Mouse (Mus musculus): ENCODE measurements around the gene Srrd. TPM values are rescaled to one million over a fixed set of nuclear protein-coding genes. Genes with fewer than 3 reads are reported as not detected.
A peak's percentile ranks its signal among the peaks of the same experiment; 100 is the strongest.

Srrd gene
- polyA plus RNA-seq, 1 experiment from 2014 or later, result 53.8 TPM

GRCm38 (mm10) chr5:112293800-112294199 is 49.0 kb downstream of the Srrd start:
- H3K4me1 ChIP-seq (replicated peaks), result peaks cover 21% of the 10 kb centered on the region
- H3K27ac ChIP-seq, result no peak overlapping the region
- no peak overlapping the region for H3K9ac ChIP-seq (replicated peaks)
- ATAC-seq, result no peak
- WGBS, result 87% methylated on average over 2 of the region's 2 CpGs
- H3K27me3 ChIP-seq, result no peaks in the 10 kb centered on the region
- no peak overlapping the region for H3K4me2 ChIP-seq (replicated peaks)
- H3K4me3 ChIP-seq (replicated peaks), result no peak overlapping the region
- no peaks in the 10 kb centered on the region for H3K9me3 ChIP-seq
- H3K36me3 ChIP-seq, result no peaks in the 10 kb centered on the region

- ATAC-seq, result no peak
- H3K27me3 ChIP-seq, result no peaks in the 10 kb centered on the region
Measured at GRCm38 (mm10) chr5:112292343-112292980, 50.4 kb downstream of the Srrd start.

GRCm38 (mm10) chr5:112291866-112292265 is 51.0 kb downstream of the Srrd start:
- no peak for ATAC-seq
- no peaks in the 10 kb centered on the region for H3K27me3 ChIP-seq
- H3K27ac ChIP-seq, result no peak overlapping the region
- 87% methylated on average over 5 of the region's 5 CpGs for WGBS
- H3K4me1 ChIP-seq (replicated peaks), result peaks cover 21% of the 10 kb centered on the region
- no peak overlapping the region for H3K4me2 ChIP-seq (replicated peaks)
- H3K4me3 ChIP-seq (replicated peaks), result no peak overlapping the region
- H3K36me3 ChIP-seq, result no peaks in the 10 kb centered on the region
- H3K9ac ChIP-seq (replicated peaks), result no peak overlapping the region
- no peaks in the 10 kb centered on the region for H3K9me3 ChIP-seq

More at GRCm38 (mm10) chr5:112292343-112292980, 50.4 kb downstream of the Srrd start:
- Histone ChIP-seq H3K4me1 (replicated peaks) (peaks cover 21% of the 10 kb centered on the region), H3K9ac (replicated peaks) (no peak overlapping the region), H3K4me2 (replicated peaks) (no peak overlapping the region), H3K9me3 (no peaks in the 10 kb centered on the region), H3K4me3 (replicated peaks) (no peak overlapping the region), H3K36me3 (no peaks in the 10 kb centered on the region), H3K27ac (peak overlapping the region; percentile 22; the same call in 1 of the 2 replicates)
- 85% methylated on average over 17 of the region's 17 CpGs for WGBS

GRCm38 (mm10) chr5:112290536-112290880 is 52.3 kb downstream of the Srrd start:
- WGBS, result 91% methylated on average over 8 of the region's 8 CpGs
- no peak overlapping the region for H3K9ac ChIP-seq (replicated peaks)
- no peaks in the 10 kb centered on the region for H3K36me3 ChIP-seq
- no peak overlapping the region for H3K4me3 ChIP-seq (replicated peaks)
- H3K27ac ChIP-seq, result no peak overlapping the region
- H3K4me1 ChIP-seq (replicated peaks), result peaks cover 19% of the 10 kb centered on the region
- no peak for ATAC-seq
- no peak overlapping the region for H3K4me2 ChIP-seq (replicated peaks)
- H3K9me3 ChIP-seq, result no peaks in the 10 kb centered on the region
- H3K27me3 ChIP-seq, result no peaks in the 10 kb centered on the region

- 90% methylated on average over 16 of the region's 16 CpGs for WGBS
- H3K27me3 ChIP-seq, result no peaks in the 10 kb centered on the region
- H3K4me1 ChIP-seq (replicated peaks), result peaks cover 14% of the 10 kb centered on the region
- ATAC-seq, result no peak
- H3K4me2 ChIP-seq (replicated peaks), result no peak overlapping the region
- no peak overlapping the region for H3K27ac ChIP-seq
- no peak overlapping the region for H3K9ac ChIP-seq (replicated peaks)
- H3K9me3 ChIP-seq, result no peaks in the 10 kb centered on the region
- H3K36me3 ChIP-seq, result no peaks in the 10 kb centered on the region
- no peak overlapping the region for H3K4me3 ChIP-seq (replicated peaks)
Measured at GRCm38 (mm10) chr5:112289819-112290535, 52.9 kb downstream of the Srrd start.

- H3K4me1 ChIP-seq (replicated peaks), result peaks cover 6% of the 10 kb centered on the region; the same call in 1 of the 2 replicates
- H3K9ac ChIP-seq (replicated peaks), result no peak overlapping the region
- no peak for ATAC-seq
- H3K4me3 ChIP-seq (replicated peaks), result no peak overlapping the region
- no peaks in the 10 kb centered on the region for H3K9me3 ChIP-seq
- no peak overlapping the region for H3K4me2 ChIP-seq (replicated peaks)
- no peaks in the 10 kb centered on the region for H3K36me3 ChIP-seq
- no peaks in the 10 kb centered on the region for H3K27me3 ChIP-seq
- no peak overlapping the region for H3K27ac ChIP-seq
- WGBS, result 83% methylated on average over 4 of the region's 8 CpGs
Measured at GRCm38 (mm10) chr5:112289236-112289635, 53.6 kb downstream of the Srrd start.

- H3K4me1 ChIP-seq (replicated peaks), result peaks cover 5% of the 10 kb centered on the region; the same call in 1 of the 2 replicates
- H3K4me2 ChIP-seq (replicated peaks), result no peak overlapping the region
- no peak overlapping the region for H3K27ac ChIP-seq
- H3K9me3 ChIP-seq, result no peaks in the 10 kb centered on the region
- WGBS, result 85% methylated on average over 9 of the region's 9 CpGs
- H3K27me3 ChIP-seq, result no peaks in the 10 kb centered on the region
- H3K4me3 ChIP-seq (replicated peaks), result no peak overlapping the region
- no peak for ATAC-seq
- no peak overlapping the region for H3K9ac ChIP-seq (replicated peaks)
- H3K36me3 ChIP-seq, result no peaks in the 10 kb centered on the region
Measured at GRCm38 (mm10) chr5:112288193-112289141, 54.4 kb downstream of the Srrd start.

GRCm38 (mm10) chr5:112287652-112288051 is 55.2 kb downstream of the Srrd start:
- no peak overlapping the region for H3K4me2 ChIP-seq (replicated peaks)
- peaks cover 5% of the 10 kb centered on the region; the same call in 1 of the 2 replicates for H3K4me1 ChIP-seq (replicated peaks)
- WGBS, result 96% methylated on average over 2 of the region's 2 CpGs
- H3K27ac ChIP-seq, result no peak overlapping the region
- no peaks in the 10 kb centered on the region for H3K36me3 ChIP-seq
- H3K9me3 ChIP-seq, result no peaks in the 10 kb centered on the region
- no peak overlapping the region for H3K4me3 ChIP-seq (replicated peaks)
- no peak for ATAC-seq
- H3K9ac ChIP-seq (replicated peaks), result no peak overlapping the region
- no peaks in the 10 kb centered on the region for H3K27me3 ChIP-seq

Other genes starting within 250 kb of the Srrd start
- 1.6 and 1.7 TPM in 2 replicates for gene Cryba4, start 90.5 kb downstream of the Srrd start, polyA plus RNA-seq (2015; fragmentation: Nextera tagmentation; extraction: Ambion mirVana)
- 2.7 and 3.3 TPM in 2 replicates for gene Crybb1, start 87.2 kb downstream of the Srrd start, polyA plus RNA-seq (2015; fragmentation: Nextera tagmentation; extraction: Ambion mirVana)
- 24.4 and 25.4 TPM in 2 replicates for gene Tpst2, start 66.3 kb downstream of the Srrd start, polyA plus RNA-seq (2015; fragmentation: Nextera tagmentation; extraction: Ambion mirVana)
- 35.9 and 36.3 TPM in 2 replicates for gene Tfip11, start 16.7 kb downstream of the Srrd start, polyA plus RNA-seq (2015; fragmentation: Nextera tagmentation; extraction: Ambion mirVana)
- gene Hps4, start within 50 bp of the Srrd start, polyA plus RNA-seq (2015; fragmentation: Nextera tagmentation; extraction: Ambion mirVana), result 42.6 and 43.5 TPM in 2 replicates
- gene Gm6583, start 13.0 kb upstream of the Srrd start, polyA plus RNA-seq (2015; fragmentation: Nextera tagmentation; extraction: Ambion mirVana), result 0.14 and 0.17 TPM in 2 replicates
- gene Asphd2, start 51.8 kb upstream of the Srrd start, polyA plus RNA-seq (2015; fragmentation: Nextera tagmentation; extraction: Ambion mirVana), result 37.8 and 47.6 TPM in 2 replicates
- 1.5 and 1.7 TPM in 2 replicates for gene Gm6588, start 106.4 kb upstream of the Srrd start, polyA plus RNA-seq (2015; fragmentation: Nextera tagmentation; extraction: Ambion mirVana)
- gene Sez6l, start 234.1 kb upstream of the Srrd start, polyA plus RNA-seq (2015; fragmentation: Nextera tagmentation; extraction: Ambion mirVana), result 41.6 and 42.0 TPM in 2 replicates